Mouse (Mus musculus): ENCODE results near the gene Ppp2r3d.

Ppp2r3d gene

GRCm38 (mm10) chr9:124411553-124411952, 65.1 kb downstream of the Ppp2r3d start:
- DNase-seq (ENCODE audit: low spot score in 2 of 2), result no peak

GRCm38 (mm10) chr9:124408564-124408963, 68.1 kb downstream of the Ppp2r3d start:
- DNase-seq (ENCODE audit: low spot score in 2 of 2), result no peak
